In genomic region chr9:18473324-18474128, GRCm38 (mm10) we compare ENCODE assay signal across 8 mouse cellular contexts. TPM values are rescaled to one million over a fixed set of nuclear protein-coding genes. Genes with fewer than 3 reads are reported as not detected.
DNase-seq lines count a peak whose midpoint lies in the region; ATAC-seq and TF ChIP-seq lines count a peak whose summit lies in the region.

No protein-coding gene starts in this region.

- peak; percentile 46; the same call in 1 of the 2 replicates for TF ChIP-seq CTCF in hindbrain, postnatal 0 days (IDR thresholded peaks at IDR 0.05; ENCODE audit: low read depth)

- H3K27ac ChIP-seq in hindbrain, postnatal 0 days: peak overlapping the region; percentile 82

- H3K36me3 ChIP-seq in hindbrain, postnatal 0 days (ENCODE audit: insufficient read depth, low read length): no peaks in the 10 kb centered on the region

- peak overlapping the region; percentile 74 for H3K4me3 ChIP-seq in hindbrain, postnatal 0 days (ENCODE audit: low read length)

- DNase-seq in adrenal gland, adult 18-20 months (ENCODE audit: low spot score in 2 of 2): peak; percentile 50 to 57
- DNase-seq in embryo, embryonic 10 days (ENCODE audit: low spot score): peak; percentile 93
- peak; percentile 14 to 27 for DNase-seq in gastrocnemius, adult 8-10 months (ENCODE audit: low spot score in 2 of 2)
- DNase-seq in hindbrain, postnatal 0 days (ENCODE audit: low spot score): peak; percentile 92
- peak; percentile 67 for DNase-seq in left cerebral cortex, adult 18-20 months (ENCODE audit: low spot score in 2 of 2)
- DNase-seq in lung, postnatal 4 days: peak; percentile 81 to 84
- peak; percentile 91 for DNase-seq in retina, postnatal 1 day
- DNase-seq in thymus, postnatal 4 days: peak; percentile 87

- WGBS in hindbrain, postnatal 0 days: 4% methylated on average over 39 of the region's 39 CpGs

- peak; percentile 99 for ATAC-seq in hindbrain, postnatal 0 days

- peak overlapping the region; percentile 78 for H3K4me2 ChIP-seq in hindbrain, postnatal 0 days (ENCODE audit: low read depth, low read length)

- peak overlapping the region; percentile 61 for H3K9ac ChIP-seq in hindbrain, postnatal 0 days (replicated peaks; ENCODE audit: low read length)

- no peaks in the 10 kb centered on the region for H3K9me3 ChIP-seq in hindbrain, postnatal 0 days (ENCODE audit: low read length)

- H3K27me3 ChIP-seq in hindbrain, postnatal 0 days (ENCODE audit: insufficient read depth, low read length): no peaks in the 10 kb centered on the region

- H3K4me1 ChIP-seq in hindbrain, postnatal 0 days (ENCODE audit: insufficient read depth, low read length): no peaks in the 10 kb centered on the region

RNA-seq across cellular contexts. Expression of gene Zfp558, which starts 4.5 kb away (rescaled TPM):
- 1 to 10 TPM in 1 of 2 experiments, under 1 TPM in 1; 0.60 to 1.4 TPM for total RNA-seq in adrenal gland, adult 18-20 months (2021)
- 1 to 10 TPM; 1.0 to 1.5 (median 1.2) TPM for total RNA-seq in gastrocnemius, adult 8-10 months (2022)
- total RNA-seq in hindbrain, postnatal 0 days (2014; rRNA removed): 21.4 and 28.9 TPM in 2 replicates
- polyA plus RNA-seq in hindbrain, postnatal 0 days (2015; fragmentation: Nextera tagmentation; extraction: Ambion mirVana): 14.0 and 17.8 TPM in 2 replicates
- 1 to 10 TPM; 1.9 to 2.7 TPM for total RNA-seq in left cerebral cortex, adult 18-20 months (2021)

RNA-seq across cellular contexts. Expression of gene Mbd3l1, which starts 4.6 kb away (rescaled TPM):
- total RNA-seq in adrenal gland, adult 18-20 months (2021): not detected
- total RNA-seq in gastrocnemius, adult 8-10 months (2022): not detected
- total RNA-seq in hindbrain, postnatal 0 days (2014; rRNA removed): not detected in 2 replicates
- not detected in 2 replicates for polyA plus RNA-seq in hindbrain, postnatal 0 days (2015; fragmentation: Nextera tagmentation; extraction: Ambion mirVana)
- total RNA-seq in left cerebral cortex, adult 18-20 months (2021): not detected

RNA-seq across cellular contexts. Expression of gene Mbd3l2, which starts 43.1 kb away (rescaled TPM):
- total RNA-seq in adrenal gland, adult 18-20 months (2021): not detected
- total RNA-seq in gastrocnemius, adult 8-10 months (2022): not detected
- total RNA-seq in hindbrain, postnatal 0 days (2014; rRNA removed): not detected in 2 replicates
- 0.06 and 0.09 TPM in 2 replicates for polyA plus RNA-seq in hindbrain, postnatal 0 days (2015; fragmentation: Nextera tagmentation; extraction: Ambion mirVana)
- total RNA-seq in left cerebral cortex, adult 18-20 months (2021): not detected

Comparison
In these comparisons a context has a peak if more than half of its experiments do, and no peak if none do; other contexts are left out.
1. Peak in every context shown above with its lines: DNase-seq, ATAC-seq, H3K4me3 ChIP-seq and H3K27ac ChIP-seq.
2. DNase-seq: peak in every context shown above with its lines; median percentile 93 in embryo, embryonic 10 days; 92 in hindbrain, postnatal 0 days; 91 in retina, postnatal 1 day; 87 in thymus, postnatal 4 days; 82 in lung, postnatal 4 days; 67 in left cerebral cortex, adult 18-20 months; 54 in adrenal gland, adult 18-20 months; 20 in gastrocnemius, adult 8-10 months.